Mouse (Mus musculus) liver, adult 2 months (tissue): ENCODE data around the gene Rbms1.

Experiments used
- CTCF ChIP-seq: fragments of 200-500 bp; IDR thresholded peaks from 2 replicates; pipeline ENCODE4 v1.5.1; 2011; ENCODE audit warnings: low read depth, low read length, control low read depth
- POLR2A ChIP-seq: fragments of 200-500 bp; IDR thresholded peaks from 2 replicates; pipeline ENCODE4 v1.6.1; 2011; ENCODE audit warnings: low read length, control low read depth; ENCODE audit not compliant: insufficient read depth; ENCODE audit errors: extremely low read depth

DNA sequence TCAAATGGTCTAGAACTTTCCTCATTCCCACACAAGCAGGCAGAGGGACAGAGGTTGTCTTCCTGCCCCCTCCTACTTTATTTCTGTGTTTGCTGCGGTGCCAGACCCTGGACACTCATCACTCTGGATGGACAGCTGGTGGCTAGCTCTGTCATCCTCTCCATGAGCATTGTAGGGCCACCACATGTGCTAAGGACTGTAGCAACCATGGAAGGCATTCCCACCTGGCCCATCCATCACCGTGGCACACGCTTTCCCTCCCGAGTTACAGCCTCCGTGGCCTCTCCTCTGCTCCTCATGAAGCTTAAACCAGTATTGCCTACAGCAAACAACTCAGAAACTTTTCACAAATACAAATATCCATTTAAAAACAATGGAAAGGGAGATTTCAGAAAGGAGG, 34.0 kb downstream of the Rbms1 start:
- TF ChIP-seq CTCF, result no peak
- no peak for TF ChIP-seq POLR2A
